ENCODE assay signal across 10 mouse cellular contexts in the genomic region with DNA sequence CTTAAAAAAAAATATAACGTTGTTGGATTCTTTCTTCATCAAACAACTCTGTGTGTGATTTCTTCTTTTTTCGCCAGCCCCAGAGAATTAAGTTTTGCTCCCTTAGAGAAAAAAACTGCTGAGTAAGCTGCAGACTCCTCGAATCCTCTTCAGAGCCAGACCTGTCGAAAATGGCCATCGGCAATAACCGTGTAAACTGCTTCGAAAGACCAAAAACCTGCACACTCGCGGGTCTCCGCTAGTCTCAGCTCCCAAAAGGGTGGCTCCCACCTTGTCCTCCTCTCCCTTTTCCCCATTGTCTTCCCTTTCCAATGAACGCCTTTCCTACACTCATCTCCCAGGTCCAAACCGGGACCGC. TPM values are rescaled to one million over a fixed set of nuclear protein-coding genes. Genes with fewer than 3 reads are reported as not detected.
A peak's percentile ranks its signal among the peaks of the same experiment; 100 is the strongest.
DNase-seq lines count a peak whose midpoint lies in the region; ATAC-seq lines count a peak whose summit lies in the region.
"Had no signal": no experiment of that assay in that cellular context is flagged by ENCODE, and none has a peak within 500 bp of the region (broad histone marks: within the 10 kb centered on the region; RNA-seq: fewer than 3 reads in every experiment).

No protein-coding gene starts in this region.

- intact Hi-C loops in left cerebral cortex, postnatal 36 days (cut with DNase I), result no loop called here

- ATAC-seq in hindbrain, embryonic 11.5 days (ENCODE audit: low FRiP score), result no peak

- H3K4me2 ChIP-seq in hindbrain, embryonic 11.5 days (replicated peaks; ENCODE audit: low read depth, low read length), result peak overlapping the region; percentile 32

- peak overlapping the region; percentile 76 for H3K27ac ChIP-seq in heart, embryonic 10.5 days
- no peak overlapping the region for H3K27ac ChIP-seq in hindbrain, embryonic 11.5 days (ENCODE audit: low read depth, low read length)

- no peaks in the 10 kb centered on the region for H3K36me3 ChIP-seq in heart, embryonic 10.5 days
- no peaks in the 10 kb centered on the region for H3K36me3 ChIP-seq in hindbrain, embryonic 11.5 days (ENCODE audit: control insufficient read depth, insufficient read depth, low read length)

- H3K4me3 ChIP-seq in heart, embryonic 10.5 days, result peak overlapping the region; percentile 67
- H3K4me3 ChIP-seq in hindbrain, embryonic 11.5 days (ENCODE audit: low read depth, low read length), result peak overlapping the region; percentile 34

- WGBS in heart, embryonic 10.5 days, result 3% methylated on average over 13 of the region's 13 CpGs
- WGBS in hindbrain, embryonic 11.5 days, result 2% methylated on average over 13 of the region's 13 CpGs

- peaks cover 22% of the 10 kb centered on the region for H3K4me1 ChIP-seq in heart, embryonic 10.5 days
- H3K4me1 ChIP-seq in hindbrain, embryonic 11.5 days (replicated peaks; ENCODE audit: control insufficient read depth, insufficient read depth, low read length), result 0 out of 2 replicates have a peak, but pooled peaks cover 2% of the 10 kb centered on the region

- H3K9me3 ChIP-seq in heart, embryonic 10.5 days, result no peaks in the 10 kb centered on the region
- no peaks in the 10 kb centered on the region for H3K9me3 ChIP-seq in hindbrain, embryonic 11.5 days (ENCODE audit: control insufficient read depth, low read length)

- DNase-seq in heart, embryonic 10.5 days (ENCODE audit: low spot score), result no peak
- DNase-seq in heart, adult 9 months (ENCODE audit: low spot score in 2 of 2), result no peak
- DNase-seq in MEL-GATA-1-ER (ENCODE audit: extremely low read depth, low read depth), result peak; percentile 83
- no peak for DNase-seq in hindbrain, embryonic 11.5 days (ENCODE audit: low spot score)
- peak; percentile 57 for DNase-seq in mesoderm, embryonic 11.5 days (ENCODE audit: low read depth, low spot score)
- no peak for DNase-seq in cerebellum, postnatal 25 days
- no peak for DNase-seq in left cerebral cortex, postnatal 36 days (ENCODE audit: low spot score in 2 of 2)
- no peak for DNase-seq in cerebellum, adult 8-10 months

- H3K27me3 ChIP-seq in heart, embryonic 10.5 days (ENCODE audit: insufficient read depth, poor library complexity, severe bottlenecking), result peaks cover 71% of the 10 kb centered on the region
- peaks cover 82% of the 10 kb centered on the region for H3K27me3 ChIP-seq in hindbrain, embryonic 11.5 days (ENCODE audit: control insufficient read depth, insufficient read depth, low read length)

- no peak overlapping the region for H3K9ac ChIP-seq in hindbrain, embryonic 11.5 days (ENCODE audit: low read depth, low read length)

RNA-seq across cellular contexts. Expression of a gene that starts 50.7 kb away (rescaled TPM):
- polyA plus RNA-seq in heart, embryonic 10.5 days (2016; fragmentation: Nextera tagmentation; extraction: Ambion mirVana), result 0.49 TPM in 1 of 2 replicates, not detected in the other
- polyA plus RNA-seq in hindbrain, embryonic 11.5 days (2014; fragmentation: Nextera tagmentation; extraction: Ambion mirVana), result not detected in 2 replicates
- total RNA-seq in left cerebral cortex, postnatal 36 days (2021), result not detected
- total RNA-seq: left cerebral cortex, adult 8-10 months had no signal
- polyA plus RNA-seq: cortical plate, adult 2 months had no signal

Comparison
In these comparisons a context has a peak if more than half of its experiments do, and no peak if none do; other contexts are left out.
1. DNase-seq: peak in MEL-GATA-1-ER (single experiment) and mesoderm, embryonic 11.5 days (single experiment); none in heart, embryonic 10.5 days (single experiment), heart, adult 9 months (0 of 2), hindbrain, embryonic 11.5 days (single experiment), cerebellum, postnatal 25 days (0 of 2), left cerebral cortex, postnatal 36 days (0 of 2) and cerebellum, adult 8-10 months (single experiment).